Mouse (Mus musculus): ENCODE results near the gene Hydin. TPM values are rescaled to one million over a fixed set of nuclear protein-coding genes. Genes with fewer than 3 reads are reported as not detected.
"Not testable (repeated sequence)": the region's sequence is repeated elsewhere in the genome, so short reads cannot be mapped to it uniquely, and the experiment has no call there.

Gene Hydin
- polyA plus RNA-seq, 1 experiment from 2014 or later, result 0.01 TPM

- WGBS (ENCODE audit: insufficient replicate concordance), result 75% methylated on average over 13 of the region's 13 CpGs
- Histone ChIP-seq H3K4me1 (ENCODE audit: insufficient read depth) (no peaks in the 10 kb centered on the region), H3K27me3 (ENCODE audit: insufficient read depth, low read length) (no peaks in the 10 kb centered on the region), H3K27ac (ENCODE audit: low read depth) (no peak overlapping the region), H3K36me3 (replicated peaks; ENCODE audit: insufficient read depth, low read length) (no peaks in the 10 kb centered on the region), H3K4me3 (ENCODE audit: low read depth, low read length) (no peak overlapping the region), H3K9me3 (ENCODE audit: low read length) (no peaks in the 10 kb centered on the region), H3K9ac (replicated peaks) (no peak overlapping the region), H3K4me2 (ENCODE audit: low read depth, low read length) (no peak overlapping the region)
- TF ChIP-seq CTCF (IDR thresholded peaks at IDR 0.05; ENCODE audit: low read depth), result no peak
- TF ChIP-seq EP300 (IDR thresholded peaks at IDR 0.05; ENCODE audit: low read depth), result no peak
- DNase-seq (no peak), ATAC-seq (no peak)
Observed at GRCm38 (mm10) chr8:110372836-110373235, 106.1 kb downstream of the Hydin start.

GRCm38 (mm10) chr8:110373695-110374094, 106.9 kb downstream of the Hydin start:
- H3K27me3 ChIP-seq (ENCODE audit: insufficient read depth, low read length), result no peaks in the 10 kb centered on the region
- ATAC-seq (no peak), DNase-seq (no peak)
- 0 out of 2 replicates have a peak, but pooled peaks have one; percentile 8 for TF ChIP-seq CTCF (IDR thresholded peaks at IDR 0.05; ENCODE audit: low read depth)
- no peak for TF ChIP-seq EP300 (IDR thresholded peaks at IDR 0.05; ENCODE audit: low read depth)
- no peaks in the 10 kb centered on the region for H3K36me3 ChIP-seq (replicated peaks; ENCODE audit: insufficient read depth, low read length)
- no peak overlapping the region for H3K4me3 ChIP-seq (ENCODE audit: low read depth, low read length)
- no peak overlapping the region for H3K4me2 ChIP-seq (ENCODE audit: low read depth, low read length)
- H3K9ac ChIP-seq (replicated peaks), result no peak overlapping the region
- no peaks in the 10 kb centered on the region for H3K4me1 ChIP-seq (ENCODE audit: insufficient read depth)
- H3K9me3 ChIP-seq (ENCODE audit: low read length), result no peaks in the 10 kb centered on the region
- WGBS (ENCODE audit: insufficient replicate concordance), result 77% methylated on average over 4 of the region's 4 CpGs
- no peak overlapping the region for H3K27ac ChIP-seq (ENCODE audit: low read depth)

GRCm38 (mm10) chr8:110382751-110383150, 116.0 kb downstream of the Hydin start:
- no peak overlapping the region for H3K27ac ChIP-seq (ENCODE audit: low read depth)
- H3K9me3 ChIP-seq (ENCODE audit: low read length), result no peaks in the 10 kb centered on the region
- no peak for TF ChIP-seq CTCF (IDR thresholded peaks at IDR 0.05; ENCODE audit: low read depth)
- TF ChIP-seq EP300 (IDR thresholded peaks at IDR 0.05; ENCODE audit: low read depth), result no peak
- H3K36me3 ChIP-seq (replicated peaks; ENCODE audit: insufficient read depth, low read length), result no peaks in the 10 kb centered on the region
- no peak for ATAC-seq
- H3K27me3 ChIP-seq (ENCODE audit: insufficient read depth, low read length), result no peaks in the 10 kb centered on the region
- 57% methylated on average over 8 of the region's 8 CpGs for WGBS (ENCODE audit: insufficient replicate concordance)
- H3K4me1 ChIP-seq (ENCODE audit: insufficient read depth), result no peaks in the 10 kb centered on the region
- no peak overlapping the region for H3K4me3 ChIP-seq (ENCODE audit: low read depth, low read length)
- H3K4me2 ChIP-seq (ENCODE audit: low read depth, low read length), result no peak overlapping the region
- no peak overlapping the region for H3K9ac ChIP-seq (replicated peaks)
- DNase-seq, result no peak

GRCm38 (mm10) chr8:110384632-110385031, 117.9 kb downstream of the Hydin start:
- H3K27me3 ChIP-seq (ENCODE audit: insufficient read depth, low read length); H3K36me3 ChIP-seq (replicated peaks; ENCODE audit: insufficient read depth, low read length); H3K27ac ChIP-seq (ENCODE audit: low read depth); DNase-seq; ATAC-seq; H3K9ac ChIP-seq (replicated peaks); H3K4me3 ChIP-seq (ENCODE audit: low read depth, low read length); H3K9me3 ChIP-seq (ENCODE audit: low read length); H3K4me2 ChIP-seq (ENCODE audit: low read depth, low read length); H3K4me1 ChIP-seq (ENCODE audit: insufficient read depth): not testable (repeated sequence)
- 79% methylated on average over 6 of the region's 6 CpGs for WGBS (ENCODE audit: insufficient replicate concordance)

- Histone ChIP-seq H3K4me1 (ENCODE audit: insufficient read depth) (no peaks in the 10 kb centered on the region), H3K27ac (ENCODE audit: low read depth) (no peak overlapping the region), H3K9ac (replicated peaks) (no peak overlapping the region), H3K9me3 (ENCODE audit: low read length) (no peaks in the 10 kb centered on the region), H3K4me3 (ENCODE audit: low read depth, low read length) (no peak overlapping the region), H3K36me3 (replicated peaks; ENCODE audit: insufficient read depth, low read length) (no peaks in the 10 kb centered on the region), H3K4me2 (ENCODE audit: low read depth, low read length) (no peak overlapping the region), H3K27me3 (ENCODE audit: insufficient read depth, low read length) (no peaks in the 10 kb centered on the region)
- DNase-seq (no peak), ATAC-seq (no peak)
- 50% methylated on average over 4 of the region's 4 CpGs for WGBS (ENCODE audit: insufficient replicate concordance)
- TF ChIP-seq CTCF (IDR thresholded peaks at IDR 0.05; ENCODE audit: low read depth), result no peak
- TF ChIP-seq EP300 (IDR thresholded peaks at IDR 0.05; ENCODE audit: low read depth), result no peak
Observed at GRCm38 (mm10) chr8:110395656-110396055, 128.9 kb downstream of the Hydin start.

GRCm38 (mm10) chr8:110400536-110400935, 133.8 kb downstream of the Hydin start:
- Histone ChIP-seq H3K36me3 (replicated peaks; ENCODE audit: insufficient read depth, low read length) (no peaks in the 10 kb centered on the region), H3K27me3 (ENCODE audit: insufficient read depth, low read length) (no peaks in the 10 kb centered on the region), H3K4me2 (ENCODE audit: low read depth, low read length) (no peak overlapping the region), H3K9ac (replicated peaks) (no peak overlapping the region), H3K9me3 (ENCODE audit: low read length) (no peaks in the 10 kb centered on the region), H3K4me1 (ENCODE audit: insufficient read depth) (no peaks in the 10 kb centered on the region), H3K27ac (ENCODE audit: low read depth) (no peak overlapping the region), H3K4me3 (ENCODE audit: low read depth, low read length) (no peak overlapping the region)
- no peak for DNase-seq
- 72% methylated on average over 6 of the region's 6 CpGs for WGBS (ENCODE audit: insufficient replicate concordance)
- TF ChIP-seq CTCF (IDR thresholded peaks at IDR 0.05; ENCODE audit: low read depth), result no peak
- no peak for TF ChIP-seq EP300 (IDR thresholded peaks at IDR 0.05; ENCODE audit: low read depth)
- ATAC-seq, result no peak

- H3K36me3 ChIP-seq (replicated peaks; ENCODE audit: insufficient read depth, low read length), result no peaks in the 10 kb centered on the region
- no peaks in the 10 kb centered on the region for H3K27me3 ChIP-seq (ENCODE audit: insufficient read depth, low read length)
- no peak for TF ChIP-seq CTCF (IDR thresholded peaks at IDR 0.05; ENCODE audit: low read depth)
- TF ChIP-seq EP300 (IDR thresholded peaks at IDR 0.05; ENCODE audit: low read depth), result no peak
- no peak overlapping the region for H3K4me2 ChIP-seq (ENCODE audit: low read depth, low read length)
- DNase-seq (no peak), ATAC-seq (no peak)
- no peak overlapping the region for H3K4me3 ChIP-seq (ENCODE audit: low read depth, low read length)
- WGBS (ENCODE audit: insufficient replicate concordance), result 75% methylated on average over 6 of the region's 6 CpGs
- no peaks in the 10 kb centered on the region for H3K4me1 ChIP-seq (ENCODE audit: insufficient read depth)
- H3K9me3 ChIP-seq (ENCODE audit: low read length), result no peaks in the 10 kb centered on the region
- H3K27ac ChIP-seq (ENCODE audit: low read depth), result no peak overlapping the region
- H3K9ac ChIP-seq (replicated peaks), result no peak overlapping the region
Observed at GRCm38 (mm10) chr8:110402311-110402710, 135.5 kb downstream of the Hydin start.

Measured in liver, postnatal 0 days (tissue).